Mouse (Mus musculus) olfactory bulb, adult 2 months (tissue): ENCODE results near the gene Atp6v1e2.

Experiments
- CTCF ChIP-seq: fragments of 200-500 bp; IDR thresholded peaks from 2 replicates; pipeline ENCODE4 v1.5.1; 2012; ENCODE audit warnings: low read depth, mild to moderate bottlenecking, low read length, moderate library complexity; ENCODE audit not compliant: insufficient read depth
- POLR2A ChIP-seq: fragments of 200-500 bp; IDR thresholded peaks from 2 replicates; pipeline ENCODE4 v1.6.1; 2012; ENCODE audit warnings: mild to moderate bottlenecking, low read depth, low read length, moderate library complexity; ENCODE audit not compliant: insufficient read depth

GRCm38 (mm10) chr17:86967048-86967447 lies 19.4 kb upstream of the Atp6v1e2 start:
- no peak for TF ChIP-seq POLR2A
- TF ChIP-seq CTCF, result no peak
